In genomic region chr12:102391982-102392381, GRCm38 (mm10) we compare ENCODE assay signal across 8 mouse cellular contexts. TPM values are rescaled to one million over a fixed set of nuclear protein-coding genes. Genes with fewer than 3 reads are reported as not detected.
DNase-seq lines count a peak whose midpoint lies in the region; ATAC-seq and TF ChIP-seq lines count a peak whose summit lies in the region.

No protein-coding gene starts in this region.

- H3K27ac ChIP-seq in midbrain, embryonic 11.5 days (ENCODE audit: low read depth, low read length), result no peak overlapping the region
- no peak overlapping the region for H3K27ac ChIP-seq in midbrain, embryonic 16.5 days (ENCODE audit: low read length)
- H3K27ac ChIP-seq in liver, embryonic 14.5 days, result no peak overlapping the region

- no peak for TF ChIP-seq EP300 in liver, embryonic 14.5 days (IDR thresholded peaks at IDR 0.05; ENCODE audit: low read depth)

- H3K36me3 ChIP-seq in midbrain, embryonic 11.5 days (ENCODE audit: control insufficient read depth, insufficient read depth, low read length), result peaks cover 2% of the 10 kb centered on the region; the same call in 1 of the 2 replicates
- peaks cover 10% of the 10 kb centered on the region for H3K36me3 ChIP-seq in midbrain, embryonic 16.5 days (ENCODE audit: control insufficient read depth, insufficient read depth, low read length)
- no peaks in the 10 kb centered on the region; the same call in 1 of the 2 replicates for H3K36me3 ChIP-seq in liver, embryonic 14.5 days (replicated peaks; ENCODE audit: control insufficient read depth, insufficient read depth, low read depth)

- DNase-seq in cerebellum, postnatal 14 days, result peak; percentile 42 to 74
- no peak for DNase-seq in cerebellum, adult 8-10 months
- DNase-seq in midbrain, embryonic 11.5 days (ENCODE audit: low spot score, missing footprints), result peak; percentile 86
- peak; percentile 25 for DNase-seq in brain, embryonic 14.5 days (ENCODE audit: low read depth)
- DNase-seq in liver, embryonic 14.5 days (ENCODE audit: low read depth in 3 of 3, low spot score in 3 of 3), result peak in 2 of 3 experiments; percentile 18 to 22
- DNase-seq in frontal cortex, postnatal 10 days (ENCODE audit: low spot score in 2 of 2), result no peak
- DNase-seq in frontal cortex, postnatal 14 days (ENCODE audit: low spot score in 2 of 2), result no peak

- no peak for ATAC-seq in midbrain, embryonic 11.5 days (ENCODE audit: low FRiP score)
- no peak for ATAC-seq in midbrain, embryonic 16.5 days
- ATAC-seq in liver, embryonic 14.5 days (ENCODE audit: insufficient read depth), result no peak

- 64% methylated on average over 4 of the region's 4 CpGs for WGBS in midbrain, embryonic 11.5 days
- WGBS in midbrain, embryonic 16.5 days, result 79% methylated on average over 4 of the region's 4 CpGs
- 56% methylated on average over 4 of the region's 4 CpGs for WGBS in liver, embryonic 14.5 days (ENCODE audit: insufficient replicate concordance)

- no peak overlapping the region for H3K4me3 ChIP-seq in midbrain, embryonic 11.5 days (ENCODE audit: low read depth, low read length)
- H3K4me3 ChIP-seq in midbrain, embryonic 16.5 days (ENCODE audit: low read depth, low read length), result no peak overlapping the region
- no peak overlapping the region for H3K4me3 ChIP-seq in liver, embryonic 14.5 days (ENCODE audit: insufficient read depth in 1 of 2, low read depth in 2 of 2, low read length in 2 of 2)

- no peak for TF ChIP-seq POLR2A in brain, embryonic 14.5 days (IDR thresholded peaks at IDR 0.05; ENCODE audit: borderline replicate concordance, extremely low read depth, insufficient read depth, insufficient read length, poor library complexity, severe bottlenecking)

- H3K4me2 ChIP-seq in midbrain, embryonic 11.5 days, result no peak overlapping the region
- no peak overlapping the region for H3K4me2 ChIP-seq in midbrain, embryonic 16.5 days (ENCODE audit: low read length)
- no peak overlapping the region for H3K4me2 ChIP-seq in liver, embryonic 14.5 days (ENCODE audit: low read depth)

- H3K9ac ChIP-seq in midbrain, embryonic 11.5 days (ENCODE audit: low read length), result no peak overlapping the region
- no peak overlapping the region for H3K9ac ChIP-seq in midbrain, embryonic 16.5 days (ENCODE audit: low read depth, low read length)
- H3K9ac ChIP-seq in liver, embryonic 14.5 days (replicated peaks), result no peak overlapping the region

- H3K4me1 ChIP-seq in midbrain, embryonic 11.5 days (ENCODE audit: control insufficient read depth, insufficient read depth, low read length), result peaks cover 3% of the 10 kb centered on the region; the same call in 1 of the 2 replicates
- H3K4me1 ChIP-seq in midbrain, embryonic 16.5 days (ENCODE audit: control insufficient read depth, insufficient read depth, low read length), result no peaks in the 10 kb centered on the region
- no peaks in the 10 kb centered on the region for H3K4me1 ChIP-seq in liver, embryonic 14.5 days (replicated peaks; ENCODE audit: control insufficient read depth in 2 of 2, insufficient read depth in 2 of 2, low read length in 1 of 2)

- H3K27me3 ChIP-seq in midbrain, embryonic 11.5 days (ENCODE audit: control insufficient read depth, insufficient read depth, low read length), result peaks cover 26% of the 10 kb centered on the region; the same call in 1 of the 2 replicates
- H3K27me3 ChIP-seq in midbrain, embryonic 16.5 days (ENCODE audit: control insufficient read depth, insufficient read depth, low read depth, low read length), result no peaks in the 10 kb centered on the region; the same call in none of the 2 replicates
- no peaks in the 10 kb centered on the region for H3K27me3 ChIP-seq in liver, embryonic 14.5 days (ENCODE audit: control insufficient read depth, insufficient read depth, low read length)

- no peaks in the 10 kb centered on the region for H3K9me3 ChIP-seq in midbrain, embryonic 11.5 days (ENCODE audit: control insufficient read depth, low read length)
- no peaks in the 10 kb centered on the region for H3K9me3 ChIP-seq in midbrain, embryonic 16.5 days (replicated peaks; ENCODE audit: control insufficient read depth, low read length, poor library complexity, severe bottlenecking)
- no peaks in the 10 kb centered on the region for H3K9me3 ChIP-seq in liver, embryonic 14.5 days (ENCODE audit: control insufficient read depth, low read length)

- TF ChIP-seq CTCF in brain, embryonic 14.5 days (IDR thresholded peaks at IDR 0.05; ENCODE audit: borderline replicate concordance, extremely low read depth, insufficient read depth, insufficient read length), result peak; percentile 44; the same call in 1 of the 2 replicates
- peak; percentile 72 for TF ChIP-seq CTCF in liver, embryonic 14.5 days (IDR thresholded peaks at IDR 0.05; ENCODE audit: low read depth)

RNA-seq across cellular contexts. Expression of gene Lgmn, which starts 47.6 kb away (rescaled TPM):
- 61.3 and 63.6 TPM in 2 replicates for polyA plus RNA-seq in midbrain, embryonic 11.5 days (2014; fragmentation: Nextera tagmentation; extraction: Ambion mirVana)
- 90.3 and 108 TPM in 2 replicates for polyA plus RNA-seq in midbrain, embryonic 16.5 days (2015; fragmentation: Nextera tagmentation; extraction: Ambion mirVana)
- 47.2 and 61.8 TPM in 2 replicates for polyA plus RNA-seq in brain, embryonic 14.5 days (2012; rRNA removed)
- 36.3 and 38.6 TPM in 2 replicates for polyA plus RNA-seq in liver, embryonic 14.5 days (2012; rRNA removed)
- polyA plus RNA-seq in liver, embryonic 14.5 days (2014; fragmentation: Nextera tagmentation; extraction: Ambion mirVana), result 58.5 and 59.7 TPM in 2 replicates

Comparison
In these comparisons a context has a peak if more than half of its experiments do, and no peak if none do; other contexts are left out.
1. DNase-seq: peak in cerebellum, postnatal 14 days (2 of 2), midbrain, embryonic 11.5 days (single experiment), brain, embryonic 14.5 days (single experiment) and liver, embryonic 14.5 days (2 of 3); none in cerebellum, adult 8-10 months (single experiment), frontal cortex, postnatal 10 days (0 of 2) and frontal cortex, postnatal 14 days (0 of 2).